In the genomic region with DNA sequence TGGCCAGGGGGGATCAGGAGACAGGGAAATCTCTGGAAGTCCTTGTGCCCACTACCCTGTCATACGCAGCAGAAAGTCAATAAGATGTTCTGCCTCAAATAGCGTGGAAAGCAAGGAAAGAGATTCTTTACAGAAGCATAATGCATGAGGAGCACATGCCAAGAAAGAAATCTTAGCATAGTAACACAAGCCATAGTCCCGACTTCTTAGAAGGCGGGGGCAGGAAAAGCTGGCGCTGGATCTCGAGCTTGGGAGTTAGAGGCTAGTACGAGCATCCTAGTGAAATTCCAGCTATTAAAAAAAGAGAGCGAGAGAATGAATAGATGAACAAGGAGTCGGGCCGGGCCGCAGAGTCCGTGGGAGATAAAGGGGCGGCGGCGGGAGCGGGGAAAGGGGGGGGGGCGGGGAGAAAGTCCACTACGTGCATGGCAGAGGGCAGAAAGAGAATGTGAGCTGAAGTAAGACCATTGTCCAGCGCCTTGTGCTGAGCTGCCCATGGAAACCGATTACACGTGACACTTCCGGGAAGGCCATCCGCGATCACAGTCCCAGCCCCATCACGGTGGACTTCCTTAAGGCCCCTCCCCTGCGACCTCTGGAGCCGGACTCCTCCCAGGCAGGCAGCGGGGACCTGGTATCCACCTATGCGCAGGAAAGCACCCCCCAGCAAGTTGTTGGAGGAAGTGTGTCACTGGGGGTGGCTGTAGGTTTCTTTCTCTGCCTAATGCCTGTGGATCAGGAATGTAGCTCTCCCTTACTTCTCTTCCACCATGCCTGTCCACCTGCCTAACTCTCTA, we compare ENCODE assay signal across 8 mouse cellular contexts. TPM values are rescaled to one million over a fixed set of nuclear protein-coding genes. Genes with fewer than 3 reads are reported as not detected.
DNase-seq lines count a peak whose midpoint lies in the region; ATAC-seq lines count a peak whose summit lies in the region.

No protein-coding gene starts in this region.

- H3K36me3 ChIP-seq in embryonic facial prominence, embryonic 11.5 days (replicated peaks; ENCODE audit: control insufficient read depth, insufficient read depth, low read depth, low read length), result no peaks in the 10 kb centered on the region
- no peaks in the 10 kb centered on the region for H3K36me3 ChIP-seq in heart, embryonic 16.5 days (ENCODE audit: control insufficient read depth, insufficient read depth)

- WGBS in embryonic facial prominence, embryonic 11.5 days, result 8% methylated on average over 28 of the region's 29 CpGs
- WGBS in heart, embryonic 16.5 days, result 6% methylated on average over 28 of the region's 29 CpGs

- H3K4me3 ChIP-seq in embryonic facial prominence, embryonic 11.5 days (ENCODE audit: low read depth, low read length), result peak overlapping the region; percentile 25
- H3K4me3 ChIP-seq in heart, embryonic 16.5 days (ENCODE audit: low read length), result peak overlapping the region; percentile 51

- H3K9me3 ChIP-seq in embryonic facial prominence, embryonic 11.5 days (replicated peaks; ENCODE audit: control insufficient read depth, low read length), result no peaks in the 10 kb centered on the region
- no peaks in the 10 kb centered on the region for H3K9me3 ChIP-seq in heart, embryonic 16.5 days (replicated peaks; ENCODE audit: control insufficient read depth, low read length)

- peak; percentile 31 to 48 for DNase-seq in urinary bladder, adult 18-20 months (ENCODE audit: low spot score in 2 of 2)
- no peak for DNase-seq in urinary bladder, adult 2 months (ENCODE audit: low spot score)
- DNase-seq in embryonic facial prominence, embryonic 11.5 days (ENCODE audit: low spot score), result peak; percentile 55
- peak; percentile 82 for DNase-seq in kidney, postnatal 10 days
- DNase-seq in lung, postnatal 14 days, result peak; percentile 59
- DNase-seq in right cerebral cortex, postnatal 14 days, result peak; percentile 41

- H3K4me2 ChIP-seq in embryonic facial prominence, embryonic 11.5 days (ENCODE audit: low read depth, low read length), result peak overlapping the region; percentile 55
- peak overlapping the region; percentile 81 for H3K4me2 ChIP-seq in heart, embryonic 16.5 days (ENCODE audit: low read depth, low read length)

- no peaks in the 10 kb centered on the region for H3K27me3 ChIP-seq in embryonic facial prominence, embryonic 11.5 days (ENCODE audit: control insufficient read depth, insufficient read depth, low read length)
- no peaks in the 10 kb centered on the region for H3K27me3 ChIP-seq in heart, embryonic 16.5 days (ENCODE audit: control insufficient read depth, insufficient read depth, low read length)

- 0 out of 2 replicates have a peak, but pooled peaks have one; percentile 23 for ATAC-seq in embryonic facial prominence, embryonic 11.5 days (replicated peaks; ENCODE audit: insufficient number of reproducible peaks, low FRiP score, low TSS enrichment, low read depth)
- peak; percentile 80 for ATAC-seq in heart, embryonic 16.5 days (replicated peaks; ENCODE audit: extremely low read depth, insufficient read depth, low FRiP score)
- ATAC-seq in monocyte, adult 5-6 weeks (replicated peaks; ENCODE audit: insufficient number of reproducible peaks, low FRiP score, low TSS enrichment, poor library complexity, severe bottlenecking), result no peak; the same call in 1 of the 2 replicates

- H3K9ac ChIP-seq in embryonic facial prominence, embryonic 11.5 days (replicated peaks; ENCODE audit: low read length), result peak overlapping the region; percentile 56
- peak overlapping the region; percentile 73 for H3K9ac ChIP-seq in heart, embryonic 16.5 days (ENCODE audit: low read length)

- no peaks in the 10 kb centered on the region for H3K4me1 ChIP-seq in embryonic facial prominence, embryonic 11.5 days (ENCODE audit: control insufficient read depth, insufficient read depth, low read length)
- H3K4me1 ChIP-seq in heart, embryonic 16.5 days (ENCODE audit: control insufficient read depth, insufficient read depth, low read length), result peaks cover 20% of the 10 kb centered on the region

- no peak overlapping the region for H3K27ac ChIP-seq in embryonic facial prominence, embryonic 11.5 days (replicated peaks; ENCODE audit: low read depth, low read length)
- peak overlapping the region; percentile 26 for H3K27ac ChIP-seq in heart, embryonic 16.5 days (ENCODE audit: low read length)

RNA-seq across cellular contexts. Expression of gene Cdc42, which starts 12.6 kb away (rescaled TPM):
- 326 and 339 TPM in 2 replicates for polyA plus RNA-seq in urinary bladder, adult 2 months (2012; rRNA removed)
- 772 and 781 TPM in 2 replicates for polyA plus RNA-seq in embryonic facial prominence, embryonic 11.5 days (2014; fragmentation: Nextera tagmentation; extraction: Ambion mirVana)
- polyA plus RNA-seq in heart, embryonic 16.5 days (2015; fragmentation: Nextera tagmentation; extraction: Ambion mirVana), result 497 and 514 TPM in 2 replicates
- total RNA-seq in monocyte, adult 5-6 weeks (2017), result 966 to 1,065 TPM (median 980 TPM) in 3 replicates

RNA-seq across cellular contexts. Expression of gene Cela3a, which starts 39.4 kb away (rescaled TPM):
- not detected in 2 replicates for polyA plus RNA-seq in urinary bladder, adult 2 months (2012; rRNA removed)
- polyA plus RNA-seq in embryonic facial prominence, embryonic 11.5 days (2014; fragmentation: Nextera tagmentation; extraction: Ambion mirVana), result not detected in 2 replicates
- polyA plus RNA-seq in heart, embryonic 16.5 days (2015; fragmentation: Nextera tagmentation; extraction: Ambion mirVana), result not detected in 2 replicates
- not detected in 3 replicates for total RNA-seq in monocyte, adult 5-6 weeks (2017)
